Mouse (Mus musculus) midbrain, embryonic 13.5 days (tissue): Measurements from ENCODE around the gene Fggy. TPM values are rescaled to one million over a fixed set of nuclear protein-coding genes. Genes with fewer than 3 reads are reported as not detected.

Experiments
- ATAC-seq: fragments of 200-750 bp; cut with Nextera tagmentation; 2 replicates; pipeline ENCODE4 v1.8.0; 2017; ENCODE audit warnings: mild to moderate bottlenecking, moderate TSS enrichment, moderate library complexity
- H3K27ac ChIP-seq: fragments of 300-500 bp; sonication (generic); 2 replicates; pipeline ENCODE4 v1.5.1; 2015; ENCODE audit warnings: inconsistent platforms, mild to moderate bottlenecking, moderate library complexity
- H3K27me3 ChIP-seq: fragments of 300-500 bp; sonication (generic); 2 replicates; pipeline ENCODE4 v1.6.1; 2015; ENCODE audit warnings: mild to moderate bottlenecking, inconsistent platforms
- H3K36me3 ChIP-seq: fragments of 300-500 bp; sonication (generic); 2 replicates; pipeline ENCODE4 v1.6.1; 2015; ENCODE audit warnings: mild to moderate bottlenecking, inconsistent platforms
- H3K4me1 ChIP-seq: fragments of 300-500 bp; sonication (generic); replicated peaks from 2 replicates; pipeline ENCODE4 v1.6.1; 2015; ENCODE audit warnings: inconsistent platforms
- H3K4me2 ChIP-seq: fragments of 300-500 bp; sonication (generic); replicated peaks from 2 replicates; pipeline ENCODE4 v1.6.1; 2015; ENCODE audit warnings: moderate library complexity, mild to moderate bottlenecking, inconsistent platforms
- H3K4me3 ChIP-seq: fragments of 300-500 bp; sonication (generic); replicated peaks from 2 replicates; pipeline ENCODE4 v1.5.1; 2015; ENCODE audit warnings: mild to moderate bottlenecking, inconsistent platforms
- H3K9ac ChIP-seq: fragments of 300-500 bp; sonication (generic); replicated peaks from 2 replicates; pipeline ENCODE4 v1.6.1; 2015; ENCODE audit warnings: mild to moderate bottlenecking, inconsistent platforms
- H3K9me3 ChIP-seq: fragments of 300-500 bp; sonication (generic); 2 replicates; pipeline ENCODE4 v1.6.1; 2016; ENCODE audit warnings: mild to moderate bottlenecking, inconsistent platforms
- WGBS: fragments of 180-500 bp; shearing (Covaris S2); methylation state at CpG from one replicate; pipeline ENCODE4 v1.1.7; 2015; 5-methylcytosine and 5-hydroxymethylcytosine counted together
- polyA plus RNA-seq: library from polyadenylated mRNA; unstranded; fragments of >200 nt; fragmentation: Nextera tagmentation; extraction: Ambion mirVana; gene quantifications from 2 replicates; pipeline ENCODE4 v1.2.1, GENCODE M21; 2015

The Fggy gene
- polyA plus RNA-seq, 1 experiment from 2014 or later = 7.5 TPM

- Histone ChIP-seq H3K36me3 (no peaks in the 10 kb centered on the region), H3K4me1 (peaks cover 4% of the 10 kb centered on the region; the same call in 1 of the 2 replicates), H3K4me3 (no peak overlapping the region), H3K27me3 (no peaks in the 10 kb centered on the region), H3K9me3 (no peaks in the 10 kb centered on the region), H3K27ac (no peak overlapping the region), H3K9ac (no peak overlapping the region), H3K4me2 (no peak overlapping the region)
- WGBS = 94% methylated on average over 3 of the region's 3 CpGs
- ATAC-seq = no peak
Observed at GRCm38 (mm10) chr4:95668543-95668942, 111.2 kb downstream of the Fggy start.

- ATAC-seq = no peak
- H3K9ac ChIP-seq = no peak overlapping the region
- H3K27me3 ChIP-seq = no peaks in the 10 kb centered on the region
- H3K4me3 ChIP-seq = no peak overlapping the region
- H3K36me3 ChIP-seq = no peaks in the 10 kb centered on the region
- no peaks in the 10 kb centered on the region for H3K9me3 ChIP-seq
- peaks cover 4% of the 10 kb centered on the region; the same call in 1 of the 2 replicates for H3K4me1 ChIP-seq
- no peak overlapping the region for H3K27ac ChIP-seq
- H3K4me2 ChIP-seq = no peak overlapping the region
- 56% methylated on average over 2 of the region's 2 CpGs for whole genome bisulfite sequencing
Observed at GRCm38 (mm10) chr4:95669336-95669735, 112.0 kb downstream of the Fggy start.

- 56% methylated on average over 3 of the region's 3 CpGs for WGBS
- H3K9me3 ChIP-seq = no peaks in the 10 kb centered on the region
- no peak overlapping the region for H3K9ac ChIP-seq
- no peaks in the 10 kb centered on the region for H3K27me3 ChIP-seq
- H3K4me3 ChIP-seq = no peak overlapping the region
- no peak overlapping the region for H3K4me2 ChIP-seq
- no peak overlapping the region for H3K27ac ChIP-seq
- H3K4me1 ChIP-seq = peaks cover 4% of the 10 kb centered on the region; the same call in 1 of the 2 replicates
- 0 out of 2 replicates have a peak, but pooled peaks have one; percentile 20 for ATAC-seq
- no peaks in the 10 kb centered on the region for H3K36me3 ChIP-seq
Observed at GRCm38 (mm10) chr4:95670559-95670958, 113.3 kb downstream of the Fggy start.

GRCm38 (mm10) chr4:95672039-95672438 is 114.7 kb downstream of the Fggy start:
- Histone ChIP-seq H3K9me3 (no peaks in the 10 kb centered on the region), H3K4me1 (peaks cover 4% of the 10 kb centered on the region; the same call in 1 of the 2 replicates), H3K9ac (no peak overlapping the region), H3K4me3 (no peak overlapping the region), H3K4me2 (no peak overlapping the region), H3K27me3 (no peaks in the 10 kb centered on the region), H3K36me3 (no peaks in the 10 kb centered on the region), H3K27ac (no peak overlapping the region)
- no peak for ATAC-seq
- 85% methylated on average over 1 of the region's 1 CpGs for WGBS

GRCm38 (mm10) chr4:95676390-95676789 is 119.1 kb downstream of the Fggy start:
- peaks cover 9% of the 10 kb centered on the region for H3K4me1 ChIP-seq
- H3K36me3 ChIP-seq = no peaks in the 10 kb centered on the region
- WGBS = 47% methylated on average over 2 of the region's 2 CpGs
- H3K9ac ChIP-seq = no peak overlapping the region
- H3K4me2 ChIP-seq = no peak overlapping the region
- no peak overlapping the region for H3K4me3 ChIP-seq
- no peak; the same call in 1 of the 2 replicates for ATAC-seq
- no peak overlapping the region for H3K27ac ChIP-seq
- no peaks in the 10 kb centered on the region for H3K9me3 ChIP-seq
- no peaks in the 10 kb centered on the region for H3K27me3 ChIP-seq

GRCm38 (mm10) chr4:95680756-95681449 is 123.6 kb downstream of the Fggy start:
- H3K9ac ChIP-seq = no peak overlapping the region
- H3K27ac ChIP-seq = no peak overlapping the region
- H3K4me2 ChIP-seq = no peak overlapping the region
- ATAC-seq = no peak
- H3K36me3 ChIP-seq = no peaks in the 10 kb centered on the region
- H3K4me1 ChIP-seq = peaks cover 33% of the 10 kb centered on the region
- 76% methylated on average over 5 of the region's 5 CpGs for WGBS
- no peaks in the 10 kb centered on the region for H3K9me3 ChIP-seq
- H3K4me3 ChIP-seq = no peak overlapping the region
- no peaks in the 10 kb centered on the region for H3K27me3 ChIP-seq

- peaks cover 33% of the 10 kb centered on the region for H3K4me1 ChIP-seq
- no peaks in the 10 kb centered on the region for H3K9me3 ChIP-seq
- peak overlapping the region; percentile 83 for H3K27ac ChIP-seq
- H3K9ac ChIP-seq = no peak overlapping the region
- no peaks in the 10 kb centered on the region for H3K36me3 ChIP-seq
- 7% methylated on average over 4 of the region's 4 CpGs for WGBS
- ATAC-seq = peak; percentile 95
- H3K4me3 ChIP-seq = no peak overlapping the region
- peak overlapping the region; percentile 4; the same call in 1 of the 2 replicates for H3K4me2 ChIP-seq
- H3K27me3 ChIP-seq = no peaks in the 10 kb centered on the region
Observed at GRCm38 (mm10) chr4:95684522-95685080, 127.3 kb downstream of the Fggy start.

- ATAC-seq = no peak
- H3K9ac ChIP-seq = no peak overlapping the region
- 88% methylated on average over 2 of the region's 2 CpGs for WGBS
Observed at GRCm38 (mm10) chr4:95686775-95687174, 129.5 kb downstream of the Fggy start.

DNA sequence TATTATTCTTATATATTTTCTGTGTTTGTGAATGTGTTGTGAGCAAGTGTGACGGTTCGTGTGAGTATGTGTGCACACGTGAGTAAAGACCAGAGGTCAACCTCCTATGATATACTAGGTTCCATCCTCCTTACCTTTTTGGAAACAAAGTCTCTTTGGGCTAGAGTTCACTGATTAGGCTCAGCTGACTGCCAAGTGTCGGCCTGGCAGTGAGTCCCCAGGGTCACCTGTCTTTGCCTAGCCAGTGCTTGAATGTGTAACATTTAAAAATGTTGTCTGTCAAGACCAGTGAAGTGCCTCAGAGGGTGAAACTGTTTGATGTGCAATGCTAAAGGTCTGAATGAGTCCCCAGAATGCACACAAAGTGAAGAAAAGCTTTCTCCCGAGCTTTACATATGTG is 130.0 kb downstream of the Fggy start:
- WGBS = 89% methylated on average over 5 of the region's 5 CpGs
- no peak overlapping the region for H3K27ac ChIP-seq
- no peak overlapping the region for H3K9ac ChIP-seq
- H3K9me3 ChIP-seq = no peaks in the 10 kb centered on the region
- ATAC-seq = no peak
- H3K4me3 ChIP-seq = no peak overlapping the region
- H3K27me3 ChIP-seq = no peaks in the 10 kb centered on the region
- H3K36me3 ChIP-seq = no peaks in the 10 kb centered on the region
- no peak overlapping the region for H3K4me2 ChIP-seq
- peaks cover 21% of the 10 kb centered on the region for H3K4me1 ChIP-seq

More at GRCm38 (mm10) chr4:95686775-95687174, 129.5 kb downstream of the Fggy start:
- Histone ChIP-seq H3K27me3 (no peaks in the 10 kb centered on the region), H3K4me2 (no peak overlapping the region), H3K27ac (no peak overlapping the region), H3K36me3 (no peaks in the 10 kb centered on the region), H3K4me1 (peaks cover 23% of the 10 kb centered on the region), H3K9me3 (no peaks in the 10 kb centered on the region), H3K4me3 (no peak overlapping the region)

GRCm38 (mm10) chr4:95688159-95688558 is 130.9 kb downstream of the Fggy start:
- no peaks in the 10 kb centered on the region for H3K27me3 ChIP-seq
- 91% methylated on average over 4 of the region's 4 CpGs for WGBS
- no peaks in the 10 kb centered on the region for H3K9me3 ChIP-seq
- no peak overlapping the region for H3K27ac ChIP-seq
- no peak for ATAC-seq
- peaks cover 21% of the 10 kb centered on the region for H3K4me1 ChIP-seq
- no peak overlapping the region for H3K4me3 ChIP-seq
- H3K4me2 ChIP-seq = no peak overlapping the region
- no peak overlapping the region for H3K9ac ChIP-seq
- H3K36me3 ChIP-seq = no peaks in the 10 kb centered on the region

GRCm38 (mm10) chr4:95700366-95700765 is 143.1 kb downstream of the Fggy start:
- WGBS = 42% methylated on average over 2 of the region's 2 CpGs
- H3K27me3 ChIP-seq = no peaks in the 10 kb centered on the region
- H3K4me1 ChIP-seq = no peaks in the 10 kb centered on the region
- H3K4me3 ChIP-seq = no peak overlapping the region
- no peaks in the 10 kb centered on the region for H3K9me3 ChIP-seq
- no peak overlapping the region for H3K27ac ChIP-seq
- no peak for ATAC-seq
- no peak overlapping the region for H3K9ac ChIP-seq
- H3K4me2 ChIP-seq = no peak overlapping the region
- H3K36me3 ChIP-seq = no peaks in the 10 kb centered on the region

DNA sequence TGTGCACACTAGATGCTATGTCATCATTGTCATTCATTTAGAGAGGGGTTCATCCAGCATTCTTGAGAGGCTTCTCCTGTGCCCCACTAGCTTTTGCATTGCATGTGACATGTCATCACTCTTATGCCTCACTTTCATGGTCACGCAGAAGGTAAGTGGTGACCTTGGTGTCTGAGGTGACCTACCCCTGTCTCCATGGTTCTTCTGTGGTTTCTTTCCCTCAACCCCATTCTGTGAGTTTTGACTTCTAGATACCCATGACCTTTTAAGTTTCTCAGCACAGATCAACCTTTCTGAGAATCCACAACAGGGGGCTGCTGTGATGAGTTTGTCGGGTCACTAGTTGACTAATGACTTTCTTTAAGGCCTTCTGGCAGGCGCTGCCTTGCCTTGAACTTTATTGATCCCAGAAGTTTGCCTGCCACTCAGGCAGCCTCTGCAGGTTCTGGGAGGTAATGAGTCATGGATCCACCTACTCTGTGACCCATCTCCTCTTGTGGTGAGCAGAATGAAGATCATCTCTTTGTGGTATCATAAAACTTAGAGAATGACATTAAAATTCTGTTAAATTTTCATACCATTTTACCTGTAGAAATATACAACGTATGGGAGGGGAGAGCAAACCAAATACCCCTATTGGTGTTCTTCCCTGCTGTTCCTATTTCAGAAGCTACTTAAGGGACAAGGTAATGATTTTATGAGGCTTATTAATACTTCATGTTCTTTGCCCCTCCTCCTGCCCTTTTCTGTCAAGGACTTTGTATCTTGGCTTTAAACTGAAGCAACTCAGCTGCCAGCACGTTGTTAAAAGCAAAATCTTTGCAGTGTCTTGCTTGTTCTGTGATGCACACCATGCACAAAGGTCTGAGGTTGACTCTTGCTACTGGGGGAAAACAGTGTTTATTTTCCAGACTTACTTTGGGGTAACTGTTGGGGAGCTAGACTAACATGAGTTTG is 150.9 kb downstream of the Fggy start:
- no peak for ATAC-seq
- Histone ChIP-seq H3K9me3 (no peaks in the 10 kb centered on the region), H3K9ac (no peak overlapping the region), H3K4me2 (no peak overlapping the region), H3K4me1 (no peaks in the 10 kb centered on the region), H3K4me3 (no peak overlapping the region), H3K27me3 (no peaks in the 10 kb centered on the region), H3K36me3 (no peaks in the 10 kb centered on the region), H3K27ac (no peak overlapping the region)
- WGBS = 79% methylated on average over 5 of the region's 5 CpGs
